Mouse (Mus musculus) spleen, postnatal 10 days (tissue): ENCODE data around the gene Gm20388.

Experiments
- DNase-seq, 2 experiments: peaks; one replicate each; pipeline ENCODE4 v3.0.0; 2021 to 2022; ENCODE audit warnings: low spot score in 2 of 2

Gm20388 gene

DNA sequence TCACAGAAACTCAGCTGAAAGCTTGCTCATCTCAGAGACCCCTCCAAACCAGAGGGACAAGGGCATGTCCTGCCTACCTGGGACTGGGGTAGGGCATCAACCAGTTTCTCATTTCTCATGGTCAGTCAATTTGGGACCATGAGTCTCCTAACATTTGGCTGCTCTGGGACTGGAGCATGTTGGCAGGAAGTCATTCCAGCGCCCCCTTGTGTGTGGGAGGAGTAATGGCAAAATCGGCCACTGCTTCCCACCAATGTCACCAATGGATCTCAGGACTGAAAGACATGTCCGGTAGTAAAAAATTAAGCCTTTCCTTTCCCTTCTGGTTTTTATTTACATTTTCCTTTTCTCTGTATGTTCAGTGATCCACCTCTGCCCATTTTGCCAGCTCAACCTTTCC is 1318.3 kb downstream of the Gm20388 start:
- no peak for DNase-seq

DNA sequence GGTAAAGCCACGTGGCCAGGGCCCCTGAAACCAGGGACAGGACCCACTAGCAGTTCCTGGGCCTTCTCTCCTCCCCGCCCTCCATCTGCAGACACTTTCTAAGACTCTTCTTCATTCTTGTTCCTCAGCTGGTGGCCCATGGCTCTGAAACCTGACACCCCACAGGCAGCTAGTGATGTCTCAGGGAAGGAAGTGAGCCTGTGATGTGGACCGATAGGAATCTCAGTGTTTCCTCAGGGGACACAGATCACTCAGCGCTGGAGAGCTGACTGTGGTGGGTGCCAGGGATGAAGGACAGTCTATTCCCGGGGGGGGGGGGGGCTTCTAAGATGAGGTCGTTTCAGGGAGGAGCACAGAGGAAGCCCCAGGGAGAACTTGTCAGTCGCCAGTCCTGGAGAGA is 1318.9 kb downstream of the Gm20388 start:
- DNase-seq = no peak

DNA sequence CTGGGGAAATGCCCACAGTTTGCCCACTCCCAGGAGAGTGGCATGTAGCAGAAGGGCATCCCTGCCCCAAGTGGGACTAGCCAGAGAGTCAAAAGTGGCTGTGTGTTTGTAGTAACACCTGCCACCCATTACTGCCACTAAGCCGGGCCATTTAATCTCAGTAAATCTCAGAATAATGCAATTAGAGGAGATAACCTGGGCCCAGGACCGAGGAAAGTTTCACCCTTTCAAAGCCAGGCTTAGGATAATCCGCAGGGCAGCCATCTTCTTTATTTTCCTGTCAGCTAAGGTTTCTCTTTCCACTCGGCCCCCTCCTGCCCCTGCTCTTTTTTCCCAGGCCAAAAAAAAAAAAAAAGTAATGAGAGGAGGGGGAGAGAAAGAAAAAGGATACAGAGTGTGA is 1322.6 kb downstream of the Gm20388 start:
- no peak for DNase-seq

DNA sequence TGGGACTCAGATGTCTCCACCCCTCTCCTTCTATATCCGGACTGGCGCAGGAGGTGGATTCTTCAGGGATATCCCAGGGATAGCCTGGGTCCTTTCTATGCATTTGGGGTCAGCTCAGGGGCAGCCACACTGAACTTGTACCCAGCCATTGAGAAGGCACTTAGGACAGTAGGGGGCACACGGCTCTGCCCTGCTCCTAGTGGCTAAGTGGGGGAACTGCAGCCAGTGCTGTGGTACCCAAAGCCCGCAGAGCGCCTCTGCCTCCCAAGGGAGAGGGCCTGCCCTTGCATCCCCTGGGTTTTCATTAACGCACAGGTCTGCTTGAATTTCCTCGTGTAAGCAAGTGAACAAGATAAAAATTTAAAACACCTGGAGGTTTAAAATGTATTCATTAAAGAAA is 1324.3 kb downstream of the Gm20388 start:
- DNase-seq = peak in 1 of 2 experiments; percentile 25

DNA sequence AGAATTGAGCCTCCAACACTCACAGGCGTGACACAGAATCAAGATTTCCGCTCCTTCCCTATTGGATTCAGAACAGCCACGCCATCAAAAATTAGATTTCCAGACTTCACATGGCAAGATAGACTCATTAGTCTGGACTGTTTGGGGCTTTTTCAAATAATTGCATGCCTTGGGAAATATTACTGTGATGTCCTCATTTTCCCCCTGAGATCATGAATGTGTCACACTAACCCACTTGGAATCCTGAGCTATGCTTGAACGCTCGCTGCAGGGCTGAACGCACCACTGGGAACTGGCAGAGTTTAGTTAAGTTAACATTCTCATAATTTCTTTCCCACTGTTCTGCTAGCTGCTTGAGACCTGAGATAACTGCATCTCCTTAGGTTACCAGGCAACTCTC is 1329.0 kb downstream of the Gm20388 start:
- DNase-seq = no peak

DNA sequence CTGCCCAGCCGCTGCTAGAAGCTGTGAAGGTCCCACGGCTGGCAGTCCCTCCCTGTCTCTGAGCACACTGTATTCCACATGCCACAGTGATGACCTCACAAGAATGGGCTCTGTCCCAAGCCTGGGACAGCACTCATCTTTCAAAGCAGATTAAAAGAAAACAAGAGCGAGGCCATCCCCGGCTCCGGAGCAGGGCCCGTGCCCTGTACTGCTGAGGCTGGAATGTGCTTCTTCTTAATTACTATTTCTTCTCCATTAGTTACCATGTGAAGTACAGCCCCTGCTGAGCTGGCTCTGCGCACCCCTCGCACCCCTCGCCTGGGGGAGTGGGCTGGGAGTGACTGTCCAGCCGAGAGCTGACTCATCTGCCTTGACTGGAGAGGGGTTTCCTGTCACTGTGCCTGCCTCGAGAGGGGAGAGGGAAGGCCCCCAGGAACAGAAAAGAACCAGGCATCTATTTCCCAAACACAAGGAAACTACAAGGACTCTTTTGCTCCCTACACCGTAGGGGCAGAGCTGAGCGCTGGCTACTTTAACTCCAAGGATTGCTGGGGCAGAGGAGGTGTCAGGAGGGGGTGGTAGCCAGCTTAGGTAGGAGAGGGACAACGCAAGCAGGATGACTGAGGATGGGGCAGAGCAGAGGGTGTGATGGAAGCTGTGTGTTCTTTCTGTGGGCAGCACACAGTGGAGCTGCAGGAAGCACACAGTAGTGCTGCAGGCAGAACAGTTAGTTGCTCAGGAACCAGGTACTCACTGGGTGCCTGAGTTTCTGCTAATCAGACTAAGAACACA is 1331.3 kb downstream of the Gm20388 start:
- DNase-seq = no peak

DNA sequence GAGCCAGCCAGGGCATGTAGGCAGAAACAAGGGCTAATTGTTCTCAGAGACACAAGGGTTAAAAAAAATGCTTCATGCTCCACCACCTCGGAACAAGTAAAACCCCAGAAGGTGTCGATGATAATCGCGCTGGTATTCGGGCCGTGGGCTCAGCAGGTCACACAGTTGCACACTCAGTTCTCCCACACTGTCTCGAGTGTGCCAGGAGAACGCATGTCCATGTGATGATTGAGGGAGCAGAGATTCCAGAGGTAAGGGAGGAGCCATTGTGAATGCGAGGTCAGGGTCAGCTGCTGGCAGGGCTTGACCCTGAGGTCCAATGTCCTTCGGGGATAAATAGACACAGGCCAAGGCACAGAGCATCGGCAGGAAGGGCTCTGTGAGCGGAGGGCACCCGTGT is 1332.0 kb downstream of the Gm20388 start:
- DNase-seq = no peak

DNA sequence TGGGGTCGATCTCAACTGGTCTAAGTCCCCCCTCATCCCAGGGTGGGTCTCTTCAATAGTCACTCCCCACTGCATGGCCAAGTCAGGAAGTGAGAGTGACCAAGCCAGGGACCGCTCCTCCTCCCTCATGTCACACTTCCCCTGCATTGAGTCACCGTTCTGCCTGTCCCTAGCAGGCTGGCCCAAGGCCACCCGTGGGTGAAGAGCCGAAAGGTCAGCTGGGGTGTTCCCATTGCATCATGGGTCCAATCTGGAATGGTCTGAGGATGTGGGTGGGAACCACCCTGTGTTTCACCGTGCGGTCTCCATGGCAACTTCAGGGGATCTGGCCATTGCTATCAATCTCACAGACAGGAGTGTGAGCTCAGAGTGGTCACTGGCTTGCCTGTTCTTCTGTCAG is 1338.2 kb downstream of the Gm20388 start:
- DNase-seq = no peak

DNA sequence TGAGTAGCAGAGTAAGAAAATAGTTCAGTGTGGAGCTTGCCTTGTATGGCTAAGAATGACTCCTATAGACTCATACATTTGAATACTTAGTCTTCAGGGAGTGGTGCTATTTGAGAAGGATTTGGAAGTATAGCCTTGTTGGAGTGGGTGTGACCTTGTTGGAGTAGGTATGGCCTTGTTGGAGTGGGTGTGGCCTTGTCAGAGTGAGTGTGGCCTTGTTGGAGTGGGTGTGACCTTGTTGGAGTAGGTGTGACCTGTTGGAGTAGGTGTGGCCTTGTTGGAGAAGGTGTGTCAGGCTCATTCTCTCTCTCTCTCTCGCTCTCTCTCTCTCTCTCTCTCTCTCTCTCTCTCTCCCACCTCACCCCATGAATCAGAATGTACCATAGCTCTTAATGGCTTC is 1338.8 kb downstream of the Gm20388 start:
- DNase-seq = no peak

DNA sequence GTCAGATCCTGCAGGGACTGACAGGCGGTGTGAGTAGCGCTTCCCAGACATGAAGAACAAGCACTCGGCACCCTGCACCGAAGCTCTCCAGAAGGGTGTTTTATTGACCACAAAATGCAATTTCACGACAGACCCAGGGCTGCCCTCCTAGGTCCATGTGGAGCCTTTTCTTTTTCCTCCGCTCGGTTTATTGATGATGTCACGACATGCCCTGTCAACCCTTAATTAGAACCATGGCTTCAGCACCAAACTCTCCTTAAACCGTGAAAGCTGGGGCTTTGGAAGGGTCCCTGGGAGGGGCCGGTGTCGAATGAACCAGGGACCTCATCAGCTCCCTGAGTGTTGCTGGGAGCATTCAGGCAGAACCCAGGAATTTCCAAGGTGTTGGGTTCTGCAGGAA is 1340.4 kb downstream of the Gm20388 start:
- DNase-seq = no peak

DNA sequence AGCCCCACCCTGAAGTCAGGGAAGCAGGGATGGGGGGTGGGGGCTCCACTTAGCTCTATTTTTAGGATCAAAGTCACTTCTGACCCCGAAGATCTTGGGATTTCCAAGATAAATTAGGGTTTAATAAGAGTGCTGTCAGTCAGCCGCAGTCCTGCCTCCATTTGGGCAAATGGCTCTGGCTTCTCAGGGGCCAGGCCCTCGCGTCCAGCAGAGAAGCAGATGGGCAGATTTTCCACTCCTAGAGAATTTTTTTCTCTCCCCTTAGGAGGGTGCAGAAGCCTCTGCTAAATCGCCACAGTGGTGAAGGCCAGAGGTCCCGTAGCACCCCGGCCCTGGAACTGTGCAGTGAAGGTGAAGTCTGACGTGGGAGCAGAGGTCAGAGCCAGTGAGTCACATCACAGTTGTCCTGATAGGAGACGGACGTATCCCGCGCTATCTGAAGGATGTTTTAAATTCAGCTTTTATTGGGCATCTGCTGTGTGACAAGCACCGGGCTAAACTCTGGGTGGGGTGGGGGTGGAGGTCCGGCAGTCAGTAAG is 1345.2 kb downstream of the Gm20388 start:
- no peak for DNase-seq

DNA sequence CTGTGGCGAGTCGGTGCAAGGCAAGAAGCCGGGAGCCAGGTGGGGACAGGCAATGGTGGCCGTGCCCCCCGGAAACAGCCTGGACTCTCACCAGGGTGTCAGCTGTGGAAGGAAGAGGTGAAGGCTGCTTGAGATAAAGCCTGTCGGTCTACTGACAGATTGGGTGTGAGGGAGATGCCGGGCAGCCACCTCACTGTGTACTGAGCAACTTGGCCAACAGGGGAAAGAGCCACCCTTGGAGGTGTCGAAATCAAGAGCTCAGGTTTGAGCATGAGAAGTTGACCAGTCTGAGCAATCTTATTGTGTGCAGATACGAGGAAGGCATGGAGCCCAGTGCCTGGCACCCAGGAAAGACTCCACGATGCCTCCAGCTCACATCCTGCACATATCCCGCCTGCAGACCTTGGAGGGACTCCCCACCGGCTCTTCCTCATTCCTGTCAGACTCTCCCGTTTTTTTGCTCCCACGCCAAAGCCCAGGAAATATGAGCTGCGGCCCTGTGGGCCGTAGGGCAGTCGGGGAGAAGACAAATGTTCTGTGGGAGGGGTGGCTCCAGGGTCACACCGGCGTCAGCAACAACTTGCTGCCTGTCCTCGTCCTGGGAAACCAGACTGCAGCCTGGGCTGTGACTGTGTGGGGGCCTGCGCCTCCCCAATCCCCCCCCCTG is 1347.6 kb downstream of the Gm20388 start:
- no peak for DNase-seq

DNA sequence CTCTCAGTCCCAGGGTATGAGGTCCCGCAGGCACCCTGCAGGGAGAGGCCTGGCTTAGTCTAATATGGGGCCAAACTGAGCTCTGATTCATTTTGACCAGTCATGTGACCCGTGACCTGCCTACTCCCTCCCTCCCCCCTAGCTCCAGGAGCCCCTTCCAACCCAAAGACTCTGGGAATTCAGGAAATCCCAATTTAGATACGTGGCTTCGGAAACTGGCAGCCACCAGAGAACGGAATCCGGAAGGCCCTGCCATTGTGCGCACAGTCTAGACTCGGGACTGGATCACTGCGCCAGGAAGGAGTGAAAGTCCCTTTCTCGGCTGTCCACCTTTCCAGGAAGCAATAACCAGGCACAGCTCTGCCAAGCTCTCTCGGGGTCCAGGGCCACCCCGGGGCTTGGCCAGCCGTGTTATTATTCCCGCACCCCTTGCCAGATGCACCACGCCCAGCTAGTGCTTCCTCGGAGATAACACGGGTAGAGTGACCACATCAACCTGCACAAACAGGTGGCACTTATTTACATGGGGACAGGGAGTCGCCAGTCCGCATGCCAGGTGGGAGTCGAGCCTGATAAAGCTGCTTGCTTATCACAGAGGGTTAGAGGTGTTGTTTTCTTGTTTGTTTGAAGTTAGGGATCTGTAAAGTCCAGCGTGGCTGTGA is 1352.2 kb downstream of the Gm20388 start:
- no peak for DNase-seq

DNA sequence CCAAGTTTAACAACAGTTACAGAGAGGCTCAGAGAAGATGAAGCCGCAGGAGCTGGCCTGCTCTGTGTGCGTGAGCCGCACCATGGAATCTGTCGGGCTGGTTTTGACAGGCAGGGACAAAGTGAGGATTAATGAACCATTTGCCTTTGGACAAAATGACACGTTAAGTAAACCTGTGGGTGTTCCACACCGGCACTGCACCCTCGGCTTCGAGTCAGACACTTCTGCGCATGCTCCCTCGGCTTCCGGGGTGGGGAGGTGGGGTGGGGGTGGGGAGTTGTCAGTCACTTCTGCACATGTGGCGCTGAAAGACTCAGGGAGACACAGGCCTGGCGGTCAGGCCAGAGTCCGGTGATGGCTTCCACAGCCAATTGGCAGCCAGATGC is 1352.7 kb downstream of the Gm20388 start:
- DNase-seq = no peak

DNA sequence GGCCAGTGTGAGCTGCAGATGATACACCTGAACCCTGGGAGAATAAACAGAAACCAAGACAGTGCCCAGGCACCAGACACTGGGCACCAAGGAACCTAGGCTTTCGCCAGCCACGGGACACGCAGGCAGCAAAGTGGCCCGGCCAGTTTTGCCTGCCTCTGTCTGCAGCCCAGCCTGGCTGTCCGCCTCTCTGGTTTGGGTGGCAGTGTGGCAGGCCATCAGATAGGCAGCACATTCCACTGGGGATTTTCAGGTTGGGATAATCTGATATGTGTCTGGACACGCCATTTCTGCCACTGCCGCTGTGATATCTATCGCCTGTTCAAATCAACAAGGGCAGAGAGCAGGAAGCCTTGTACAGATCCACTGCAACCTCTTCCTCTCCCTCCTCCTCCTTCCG is 1353.6 kb downstream of the Gm20388 start:
- DNase-seq = no peak

DNA sequence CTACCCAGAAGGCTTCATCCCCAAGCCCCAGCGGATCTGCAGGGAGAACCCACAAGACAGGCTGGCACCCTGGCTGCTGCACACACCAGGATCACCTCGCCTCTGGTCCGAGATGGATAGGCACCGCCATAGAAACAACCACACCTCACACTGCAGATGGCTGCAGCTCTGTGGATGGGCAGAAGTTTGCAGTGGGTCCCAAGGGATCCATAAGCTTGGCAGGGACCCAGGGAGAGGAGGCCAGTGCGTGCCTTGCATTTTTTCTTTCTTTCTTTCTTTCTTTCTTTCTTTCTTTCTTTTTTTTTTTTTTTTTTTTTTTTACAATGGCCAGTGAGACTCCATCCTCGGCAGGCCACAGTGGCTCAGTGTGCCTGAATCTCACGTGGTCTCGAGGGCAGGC is 1360.9 kb downstream of the Gm20388 start:
- DNase-seq = no peak

DNA sequence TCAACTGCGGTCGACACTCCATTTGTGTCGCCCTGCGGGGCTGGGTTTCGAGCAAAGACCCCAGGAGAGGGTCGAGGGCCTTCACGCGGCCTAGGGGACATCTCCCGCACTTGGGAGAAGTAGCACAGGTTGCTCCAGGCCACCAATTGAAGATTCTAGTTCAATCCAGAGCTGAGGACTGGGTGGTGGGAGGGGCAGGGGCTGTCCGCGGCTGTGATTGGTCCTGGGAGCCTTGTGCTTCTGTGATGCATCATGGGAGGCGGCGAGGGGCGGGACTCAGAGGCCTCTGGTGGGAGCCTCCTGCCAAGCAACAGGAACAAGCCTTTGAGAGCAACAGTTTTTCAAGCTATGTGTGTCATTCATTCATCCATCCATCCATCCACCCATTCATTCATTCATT is 1362.6 kb downstream of the Gm20388 start:
- DNase-seq = no peak

DNA sequence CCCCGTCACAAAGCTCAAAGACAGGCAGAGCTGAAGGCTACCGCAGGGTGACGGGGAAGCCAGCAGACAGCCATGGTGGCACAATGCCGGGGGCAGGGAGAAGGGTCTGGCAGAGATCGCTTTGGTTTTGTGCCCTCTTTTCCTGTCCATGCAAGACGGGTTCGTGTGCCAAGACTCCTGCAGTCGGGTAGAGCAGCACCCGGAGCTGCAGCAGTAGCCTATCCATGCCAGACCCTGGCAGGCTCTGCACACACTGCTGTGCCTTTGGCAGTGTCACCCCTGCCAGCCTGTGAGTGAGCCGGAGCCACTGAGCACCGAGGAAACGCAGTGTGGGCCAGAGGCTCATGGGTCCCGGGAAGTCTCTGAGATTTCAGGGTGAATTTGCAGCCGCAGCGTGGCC is 1363.0 kb downstream of the Gm20388 start:
- no peak for DNase-seq

DNA sequence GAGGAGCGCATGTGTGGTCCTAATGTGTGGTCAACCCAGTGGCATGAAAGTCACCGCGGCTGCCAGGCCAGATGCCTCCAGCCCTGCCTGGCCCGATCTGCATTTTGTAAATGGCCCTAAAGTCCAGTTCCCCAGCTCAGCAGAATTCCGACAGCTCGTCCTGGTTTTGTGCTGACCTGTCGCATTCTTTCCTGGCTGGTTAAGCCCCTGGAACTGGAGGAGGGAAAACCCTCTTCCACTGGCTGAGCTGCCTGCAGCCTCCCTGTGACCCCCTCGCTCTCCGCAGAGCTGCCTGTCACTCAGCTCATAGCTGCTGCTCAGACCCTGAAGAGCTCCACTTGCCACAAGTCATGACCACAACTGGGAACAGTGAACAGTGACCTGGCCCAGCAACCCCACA is 1369.8 kb downstream of the Gm20388 start:
- DNase-seq = no peak

DNA sequence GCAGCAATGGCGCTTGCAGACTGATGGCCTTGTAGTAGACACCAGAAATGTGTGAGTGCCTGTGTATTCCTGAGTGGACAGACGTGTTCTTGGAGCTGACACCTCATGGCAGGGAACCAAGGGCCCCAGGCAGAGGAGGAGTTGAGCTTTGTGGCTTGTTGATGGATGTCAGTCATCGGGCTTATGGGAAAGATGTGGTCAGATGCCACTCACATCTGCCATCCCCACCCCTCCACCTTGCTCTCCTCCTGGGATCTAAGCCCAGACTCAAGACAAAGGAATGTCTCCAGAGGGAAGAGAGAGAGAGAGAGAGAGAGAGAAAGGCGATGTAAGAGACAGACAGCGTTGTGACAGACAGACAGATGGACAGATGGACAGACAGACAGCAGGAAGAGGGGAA is 1378.7 kb downstream of the Gm20388 start:
- no peak for DNase-seq

DNA sequence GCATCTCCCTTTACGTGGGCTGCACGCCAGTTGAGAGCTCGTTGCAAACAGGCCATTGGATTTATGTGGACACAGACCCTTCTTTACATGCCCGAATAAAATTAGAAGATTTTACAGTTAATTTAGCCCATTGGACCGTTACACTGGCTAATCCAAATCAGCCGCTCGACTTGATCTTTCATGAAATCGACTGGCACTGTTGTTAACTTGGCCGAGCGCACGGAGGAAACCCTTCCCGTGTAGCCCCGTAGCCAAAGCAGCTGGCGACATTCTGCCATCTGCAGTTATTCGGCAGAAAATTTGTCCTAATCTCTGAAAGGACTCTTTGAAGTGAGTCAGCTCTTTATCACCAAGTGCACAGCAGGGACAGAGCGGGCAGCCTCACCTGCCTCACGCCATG is 1379.9 kb downstream of the Gm20388 start:
- DNase-seq = no peak

DNA sequence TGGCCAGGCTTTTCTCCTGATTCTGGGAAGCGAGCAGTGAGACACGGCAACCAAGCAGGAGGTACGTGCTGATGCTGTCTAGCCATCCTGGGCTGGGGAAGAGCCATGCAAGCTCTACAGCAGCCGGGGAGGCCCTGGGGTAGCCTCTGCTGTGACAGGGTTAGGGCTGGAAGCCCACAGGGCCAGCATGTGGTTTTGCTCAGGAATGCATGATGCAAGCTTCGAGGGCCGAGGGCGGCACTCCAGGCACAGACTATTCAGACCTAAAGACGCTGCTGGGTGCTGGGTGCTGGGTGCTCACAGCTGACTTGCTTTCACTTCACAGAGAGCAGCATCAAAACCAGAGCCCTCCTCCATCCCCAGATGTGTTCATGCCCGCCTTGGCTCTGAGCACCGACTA is 1382.8 kb downstream of the Gm20388 start:
- DNase-seq = no peak
